Mouse (Mus musculus) E14TG2a.4 (cell line): ENCODE measurements around the gene Chmp1a.

Experiments used
- CTCF ChIP-seq: conservative IDR thresholded peaks from 2 replicates; pipeline ENCODE4 v1.5.1; 2014; ENCODE audit warnings: low read length
- NANOG ChIP-seq: IDR thresholded peaks from 2 replicates; pipeline ENCODE4 v1.6.1; 2014; ENCODE audit warnings: borderline replicate concordance, low read length, mixed read lengths

DNA sequence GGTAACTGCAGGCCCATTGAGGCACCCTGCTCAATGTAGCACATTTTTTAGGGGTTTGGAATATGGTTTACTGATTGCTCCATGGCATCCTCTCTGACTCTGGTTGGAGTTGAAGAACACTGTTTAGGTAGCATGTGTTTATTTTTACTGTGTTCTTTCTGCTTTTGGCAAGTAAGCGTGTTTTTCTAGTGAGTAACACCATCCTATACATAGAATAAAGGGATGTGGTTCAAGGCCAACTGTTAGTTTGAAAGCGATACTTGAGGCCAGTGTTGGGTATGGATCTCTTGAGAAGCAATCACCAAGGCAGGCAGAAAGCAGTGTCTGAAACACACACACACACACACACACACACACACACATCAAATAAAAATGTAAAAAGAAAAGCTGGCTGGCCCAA lies 24.6 kb downstream of the Chmp1a start:
- TF ChIP-seq CTCF (no peak), NANOG (no peak)
